Mouse (Mus musculus) kidney, postnatal 4 days (tissue): ENCODE data around the gene Rogdi.

Experiments used
- DNase-seq, 2 experiments: peaks; one replicate each; pipeline ENCODE4 v3.0.0; 2021; ENCODE audit warnings: mixed read lengths in 2 of 2

The Rogdi gene

DNA sequence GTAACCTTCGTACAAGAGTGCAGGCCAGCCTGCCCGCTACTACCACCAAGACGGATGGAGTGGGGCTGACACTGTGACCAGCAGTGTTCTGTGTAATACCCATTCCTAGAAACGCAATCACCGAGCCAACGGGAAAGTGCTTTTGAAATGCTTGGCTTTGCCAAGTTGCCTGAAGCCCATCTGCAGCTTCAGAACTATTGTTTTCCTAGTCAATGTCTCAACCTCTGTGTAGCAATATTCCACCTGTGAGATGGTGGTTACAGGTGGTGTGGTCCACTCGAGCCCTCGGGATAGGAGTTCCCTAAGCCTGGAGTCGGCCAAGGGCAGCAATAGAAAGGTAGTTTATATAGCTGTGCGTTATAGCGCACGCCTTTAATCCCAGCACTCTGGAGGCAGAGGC lies 28.6 kb downstream of the Rogdi start:
- DNase-seq: no peak

- DNase-seq: peak; percentile 48 to 65
These were observed 33.5 kb downstream of the Rogdi start for GRCm38 (mm10) chr16:4979755-4980380.

GRCm38 (mm10) chr16:4978275-4979051 lies 34.9 kb downstream of the Rogdi start:
- peak; percentile 14 to 44 for DNase-seq

- DNase-seq: no peak
These were observed 37.2 kb downstream of the Rogdi start for GRCm38 (mm10) chr16:4976180-4976579.

DNA sequence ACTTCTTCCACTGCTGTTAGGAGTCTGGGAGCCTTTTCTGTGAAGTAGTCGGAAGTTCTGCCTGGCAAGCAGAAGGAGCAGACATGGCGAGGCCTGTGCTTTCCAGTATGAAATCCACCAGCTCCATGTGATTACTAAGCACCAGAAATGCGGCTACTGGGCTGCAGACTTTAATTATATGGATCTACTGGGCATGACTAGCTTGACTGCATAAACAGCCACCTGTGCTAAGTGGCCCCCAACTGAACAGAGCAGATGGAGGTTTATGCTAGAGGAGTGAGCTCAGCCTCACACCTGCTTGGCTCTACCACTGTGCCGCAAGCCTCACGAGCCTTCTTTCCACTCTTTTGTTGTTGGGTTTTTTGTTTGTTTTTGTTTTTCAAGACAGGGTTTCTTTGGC lies 38.8 kb downstream of the Rogdi start:
- DNase-seq: no peak

- peak; percentile 20 to 56 for DNase-seq
These were observed 41.7 kb downstream of the Rogdi start for GRCm38 (mm10) chr16:4971626-4972025.

- DNase-seq: no peak
These were observed 44.1 kb downstream of the Rogdi start for GRCm38 (mm10) chr16:4969055-4969843.

- no peak for DNase-seq
These were observed 44.9 kb downstream of the Rogdi start for GRCm38 (mm10) chr16:4968426-4968825.

DNA sequence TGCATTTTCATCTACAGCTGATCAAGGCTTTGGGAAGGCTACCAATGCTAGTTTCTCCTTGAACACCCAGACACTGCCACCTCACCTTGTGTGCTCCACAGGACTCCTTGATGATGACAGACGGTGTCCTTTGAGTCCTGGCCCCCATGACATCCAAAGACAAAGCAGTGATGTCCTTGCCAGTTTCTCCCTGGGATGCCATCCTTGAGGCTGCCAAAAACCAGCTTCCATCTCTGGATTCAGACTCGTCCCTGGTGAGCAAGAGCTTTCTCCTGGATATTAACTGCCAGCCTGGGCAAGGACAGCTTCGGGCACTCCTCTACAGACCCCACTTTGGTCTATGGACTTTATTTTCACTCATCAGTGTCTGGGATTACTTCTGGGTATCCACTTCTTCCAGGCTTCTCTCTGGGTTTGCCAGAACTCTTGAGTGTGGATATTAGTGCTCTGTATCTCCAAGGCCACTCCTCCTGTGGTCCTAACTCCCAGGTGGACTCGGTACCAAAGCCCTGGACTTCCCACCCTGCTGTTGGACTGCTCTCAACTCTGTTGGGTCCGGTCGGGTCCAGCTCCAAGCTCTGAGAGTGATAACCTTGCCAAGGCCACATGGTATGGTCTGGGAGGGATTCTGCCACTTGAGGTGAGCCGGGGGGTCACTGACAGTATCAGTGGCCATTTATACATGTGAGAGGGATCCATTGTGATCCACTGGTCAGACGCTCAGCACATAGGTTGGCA lies 47.8 kb downstream of the Rogdi start:
- no peak for DNase-seq

- no peak for DNase-seq
These were observed 48.5 kb downstream of the Rogdi start for GRCm38 (mm10) chr16:4964731-4965391.

DNA sequence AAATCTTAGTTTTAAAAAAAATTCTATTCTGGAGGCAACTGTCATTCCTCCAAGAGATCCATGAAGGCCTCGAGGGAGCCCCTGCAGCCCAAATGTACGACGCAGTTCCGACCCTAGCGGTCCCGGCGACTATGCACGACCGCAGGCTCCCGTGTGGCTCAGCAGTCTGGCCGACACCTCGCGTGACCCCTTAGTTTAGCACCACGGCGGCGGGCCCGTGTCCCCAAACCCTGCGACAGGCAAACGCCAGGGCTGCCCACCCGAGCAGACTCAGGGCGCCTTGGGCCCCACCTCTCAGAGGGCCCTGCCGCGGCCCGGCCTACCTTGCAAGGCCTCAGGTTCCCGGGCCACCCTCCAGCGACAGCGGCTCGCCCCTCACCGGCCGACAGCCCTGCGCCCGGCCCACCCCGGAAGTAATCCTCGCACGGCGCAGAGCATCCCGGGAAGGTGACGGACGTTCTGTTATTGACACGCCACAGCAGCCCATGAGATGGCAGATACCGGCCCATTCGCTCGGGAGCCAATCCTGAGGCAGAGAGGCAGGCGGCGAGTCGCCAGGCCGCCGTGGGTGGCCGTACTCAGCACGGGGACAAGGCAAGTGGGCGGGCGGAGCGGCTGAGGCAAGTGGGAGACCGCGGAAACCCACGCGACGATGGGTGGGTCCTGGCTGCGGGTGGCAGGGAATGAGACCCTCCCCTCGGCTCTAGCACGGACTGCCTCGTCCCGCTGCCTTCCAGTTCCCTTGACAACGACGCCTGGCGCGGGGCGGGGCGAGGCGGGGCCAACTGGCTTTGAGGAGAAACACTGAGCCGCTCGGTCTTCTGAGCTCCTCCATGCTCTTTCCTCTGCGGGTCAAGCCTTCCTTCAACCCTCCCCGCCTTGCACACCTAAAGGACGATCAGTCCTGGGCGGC lies 49.3 kb downstream of the Rogdi start, which contains the start of gene Anks3:
Anks3 (minus strand) TSS at position 409 of the 913 bp plus-strand sequence.
- peak; percentile 96 to 98 for DNase-seq

DNA sequence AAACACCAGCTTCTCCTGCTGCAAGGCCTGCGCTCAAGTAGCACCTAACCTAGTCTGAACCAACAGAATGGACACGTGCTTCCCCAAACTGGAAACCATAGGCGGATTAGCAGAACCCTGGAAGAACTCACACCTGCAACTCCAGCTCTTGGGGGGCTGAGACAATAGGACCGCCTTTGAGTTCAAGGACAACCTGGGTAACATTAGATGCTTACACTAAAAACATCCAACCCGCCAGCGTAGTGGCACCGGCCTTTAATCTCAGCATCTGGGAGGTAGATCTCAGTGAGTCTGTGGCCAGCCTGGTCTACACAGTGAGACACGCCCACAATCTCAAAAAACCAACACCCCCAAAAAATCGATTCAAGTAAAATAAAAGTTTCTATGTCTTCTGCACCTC lies 50.0 kb downstream of the Rogdi start:
- DNase-seq: no peak

- no peak for DNase-seq
These were observed 53.1 kb downstream of the Rogdi start for GRCm38 (mm10) chr16:4960260-4960659.
